Mouse (Mus musculus): Measurements from ENCODE around the gene Gtf3c5.

Gene Gtf3c5

DNA sequence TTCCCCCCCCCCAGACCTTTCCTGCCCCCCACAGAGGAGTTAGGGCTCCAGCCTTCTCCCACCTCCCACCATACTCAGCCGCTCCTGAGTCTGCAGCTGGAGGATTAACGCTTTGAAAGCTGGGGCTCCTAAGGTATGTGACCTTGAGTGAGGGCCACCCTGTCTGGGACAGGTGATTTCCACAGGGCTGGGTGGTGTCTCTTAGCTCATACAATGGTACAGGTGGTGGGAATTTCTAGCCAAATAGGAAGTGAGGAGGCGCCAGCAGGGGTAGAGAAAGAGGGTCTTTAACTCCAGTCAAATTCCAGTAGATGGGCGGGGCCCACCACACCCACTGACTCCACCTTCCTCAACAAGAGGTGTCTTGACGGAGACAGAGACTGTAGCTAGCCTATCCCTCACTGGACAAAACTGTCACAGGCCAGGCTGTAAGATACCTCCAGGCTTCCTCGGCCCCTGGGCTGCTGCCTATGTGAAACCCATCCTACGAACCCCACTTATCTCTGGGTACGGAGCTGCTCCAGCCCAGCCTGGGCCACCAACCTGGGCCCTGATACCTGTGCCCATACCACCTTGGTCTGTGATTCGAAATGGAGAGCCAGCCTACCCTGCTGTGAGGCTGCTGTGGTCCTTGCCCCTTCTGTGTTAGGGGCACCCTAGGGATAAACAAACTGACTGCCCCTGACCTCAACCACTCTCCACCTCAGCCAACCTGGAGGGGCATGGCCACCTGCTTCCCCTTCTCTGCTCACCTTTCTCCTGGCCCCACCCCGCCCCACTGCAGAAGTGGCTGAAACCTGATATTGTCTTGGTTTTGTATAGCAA lies 24.0 kb upstream of the Gtf3c5 start:
- DNase-seq (ENCODE audit: low spot score): no peak

DNA sequence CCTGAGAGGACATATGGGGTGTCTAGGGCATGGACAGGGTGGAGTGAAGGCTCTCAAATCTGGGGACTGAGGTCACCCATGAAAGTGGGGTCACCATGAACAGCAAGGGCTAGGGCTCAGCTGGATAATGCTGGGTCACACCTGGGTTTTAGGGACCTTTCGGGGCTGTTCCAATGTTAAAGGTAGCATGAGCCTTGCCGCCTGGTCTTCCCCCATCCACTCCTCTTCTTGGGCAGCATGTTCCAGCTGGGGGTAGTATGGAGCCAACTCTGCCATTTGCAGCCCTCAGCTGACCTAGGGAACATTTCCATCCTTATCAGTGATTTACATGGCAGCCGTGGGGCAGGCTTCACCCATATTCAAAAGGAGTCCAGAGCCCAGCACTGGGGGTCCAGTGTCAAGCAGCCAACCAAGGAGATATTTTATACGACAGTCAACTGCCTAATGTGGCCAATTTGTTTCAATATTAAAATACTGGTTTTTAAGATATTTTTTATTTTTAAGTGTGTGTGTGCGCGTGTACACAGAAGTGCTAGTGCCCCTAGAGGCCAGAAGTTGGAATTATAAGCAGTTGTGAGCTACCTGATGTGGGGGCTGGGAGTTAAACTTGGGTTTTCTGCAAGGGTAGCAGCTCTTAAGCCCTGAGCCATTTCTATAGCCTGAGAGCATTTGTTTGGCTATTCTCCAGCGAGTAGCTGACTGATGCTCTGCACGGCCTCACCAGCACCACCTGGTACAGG lies 23.2 kb upstream of the Gtf3c5 start:
- no peak for DNase-seq (ENCODE audit: low spot score)

DNA sequence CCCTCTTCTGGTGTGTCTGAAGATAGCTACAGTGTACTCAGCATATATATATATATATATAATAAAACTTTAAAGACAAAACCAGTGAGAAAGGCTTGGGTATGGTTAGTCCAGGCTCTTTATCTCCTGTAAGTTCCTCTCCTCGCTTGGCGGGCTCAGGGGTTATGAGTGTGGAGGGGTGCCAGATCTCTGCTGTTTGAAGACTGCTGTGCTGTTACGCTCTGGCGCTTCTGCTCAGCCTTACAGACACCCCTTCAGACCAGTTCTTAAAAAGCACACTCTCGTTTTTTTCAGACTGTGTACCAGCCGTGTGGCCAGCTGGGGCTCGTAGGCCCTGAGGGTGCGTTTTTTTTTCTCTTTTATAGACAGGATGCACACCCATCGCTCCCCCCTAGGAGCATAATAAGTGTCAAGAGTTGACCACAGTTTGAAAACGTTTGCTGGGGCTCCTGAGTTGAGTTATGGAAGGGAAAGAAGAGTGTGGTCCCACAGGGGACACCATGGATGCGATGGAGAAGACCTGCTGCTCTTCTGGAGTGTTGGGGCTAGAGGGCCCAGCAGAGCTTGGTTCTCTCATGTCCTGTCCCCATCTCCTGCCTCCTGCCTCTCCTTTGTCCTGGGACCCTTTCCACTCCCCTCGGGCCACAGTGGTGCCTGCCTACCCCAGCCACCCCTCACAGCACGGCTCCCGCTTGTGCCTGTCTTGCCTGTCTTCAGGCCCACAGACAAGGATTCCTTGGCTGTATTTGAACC lies 22.4 kb upstream of the Gtf3c5 start:
- DNase-seq (ENCODE audit: low spot score): no peak

DNA sequence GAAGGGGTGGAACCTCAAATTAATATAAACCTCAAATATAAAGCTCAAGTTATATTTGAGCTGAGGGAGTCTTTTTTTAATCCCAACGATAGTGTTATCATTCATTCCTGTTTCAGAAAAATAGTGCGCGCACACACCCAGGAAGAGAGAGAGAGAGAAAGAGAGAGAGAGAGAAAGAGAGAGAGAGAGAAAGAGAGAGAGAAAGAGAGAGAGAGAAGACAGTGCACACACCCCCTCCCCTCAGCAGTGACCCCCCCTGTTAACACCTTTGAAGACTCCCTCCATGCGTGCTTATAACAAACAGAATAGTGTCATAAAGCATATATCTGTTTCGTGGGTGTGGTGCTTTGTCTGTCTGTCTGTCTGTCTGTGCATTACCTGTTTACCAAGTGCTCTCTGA lies 20.0 kb upstream of the Gtf3c5 start:
- DNase-seq (ENCODE audit: low spot score): no peak

DNA sequence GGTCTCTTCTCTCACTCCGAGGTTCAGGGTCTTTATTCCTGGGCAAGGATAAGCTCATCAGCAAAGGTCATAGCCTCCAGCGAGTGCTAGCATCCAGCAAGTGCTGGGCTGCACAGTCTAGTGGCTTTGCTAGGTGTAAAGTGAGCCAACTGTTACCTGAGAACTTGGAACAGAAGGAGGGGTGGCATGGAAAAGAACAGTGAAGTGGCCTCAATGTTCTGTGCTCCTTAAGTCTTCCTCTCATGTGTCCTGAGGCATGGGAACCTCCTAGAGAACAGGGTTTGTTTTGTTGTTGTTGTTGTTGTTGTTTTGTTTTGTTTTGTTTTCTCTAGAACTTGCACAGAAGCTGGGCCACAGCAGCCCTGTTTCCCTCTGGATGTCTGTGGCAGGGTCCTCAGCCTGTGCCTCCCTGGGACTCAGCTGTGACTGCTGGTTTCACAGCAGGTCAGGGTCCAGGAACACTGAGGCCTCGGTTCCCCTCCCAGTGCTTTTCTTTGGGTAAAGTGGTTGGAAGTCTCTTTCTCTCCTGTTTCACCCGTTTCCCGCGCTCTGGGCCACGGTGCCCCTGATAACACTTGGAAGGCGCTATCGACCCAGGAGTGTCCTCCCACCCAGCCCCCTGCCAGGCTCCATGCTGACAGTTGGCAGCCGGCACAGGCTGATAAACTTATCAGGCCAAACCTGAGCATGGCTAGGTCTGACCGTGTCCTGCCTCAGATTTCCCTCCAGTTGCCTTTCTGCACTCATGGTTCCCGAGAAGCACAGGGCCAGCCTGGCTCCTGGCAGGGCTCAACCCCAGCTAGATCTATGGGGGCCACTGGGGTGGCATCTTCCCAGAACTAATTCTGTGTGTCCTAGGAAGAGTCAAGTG lies 18.4 kb upstream of the Gtf3c5 start:
- DNase-seq (ENCODE audit: low spot score): no peak

DNA sequence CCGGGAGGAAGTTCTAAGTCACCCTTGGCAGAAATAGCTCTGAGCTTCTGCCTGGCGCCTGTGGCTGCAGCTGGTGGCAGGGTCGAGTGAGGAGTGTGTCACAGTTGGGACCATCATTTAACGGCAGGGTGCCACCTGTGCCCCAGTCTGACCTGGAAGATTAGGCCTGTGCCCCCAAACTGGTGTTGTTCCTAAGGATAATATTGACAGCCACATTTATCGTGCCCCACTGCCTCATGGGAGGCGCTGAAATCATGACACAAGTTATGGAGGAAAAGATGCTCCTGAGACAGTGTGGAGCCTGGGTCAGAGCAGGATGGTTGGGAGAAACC lies 16.0 kb upstream of the Gtf3c5 start:
- no peak for DNase-seq (ENCODE audit: low spot score)

DNA sequence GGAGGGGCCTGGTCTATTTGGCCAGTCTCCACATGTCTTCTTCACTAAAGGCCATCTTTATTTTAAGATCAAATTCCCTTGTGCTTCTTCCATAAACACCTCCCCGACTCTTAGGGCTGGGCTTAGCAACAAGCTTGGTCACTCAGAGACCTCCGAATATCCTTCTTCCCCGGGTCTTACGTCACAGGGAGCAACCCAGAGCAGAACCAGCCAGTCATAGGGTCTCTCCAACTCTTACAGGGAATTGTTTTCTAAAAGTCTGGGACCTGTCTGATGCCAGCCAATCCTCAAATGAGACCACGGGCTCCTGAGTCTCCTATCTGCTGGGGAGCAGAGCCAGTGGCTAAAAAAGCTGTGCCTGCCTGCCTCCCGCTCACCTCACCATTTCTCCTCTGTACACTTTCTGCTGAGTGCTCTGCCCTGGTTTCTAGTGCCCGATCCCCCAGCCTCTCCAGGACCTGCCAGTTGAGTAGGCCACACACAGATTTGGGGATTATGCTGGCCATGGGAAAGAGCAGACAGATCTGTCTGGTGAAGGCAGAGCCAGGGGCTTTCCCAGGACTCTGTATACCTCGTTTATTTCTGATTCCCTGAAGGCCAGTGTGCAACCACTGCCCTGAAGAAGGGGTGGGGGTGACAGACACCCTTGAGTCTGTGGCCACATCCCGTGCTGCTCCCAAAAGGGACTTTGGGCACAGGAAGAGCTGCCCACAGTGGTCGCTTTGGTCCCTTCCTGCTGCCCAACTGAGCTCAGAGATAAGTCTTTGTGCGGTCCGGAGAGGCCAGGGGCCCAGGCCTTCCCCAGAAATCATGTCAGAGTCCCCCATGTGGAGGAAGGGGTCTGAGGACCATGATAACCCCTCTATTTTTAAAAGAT lies 15.4 kb upstream of the Gtf3c5 start:
- no peak for DNase-seq (ENCODE audit: low spot score)

DNA sequence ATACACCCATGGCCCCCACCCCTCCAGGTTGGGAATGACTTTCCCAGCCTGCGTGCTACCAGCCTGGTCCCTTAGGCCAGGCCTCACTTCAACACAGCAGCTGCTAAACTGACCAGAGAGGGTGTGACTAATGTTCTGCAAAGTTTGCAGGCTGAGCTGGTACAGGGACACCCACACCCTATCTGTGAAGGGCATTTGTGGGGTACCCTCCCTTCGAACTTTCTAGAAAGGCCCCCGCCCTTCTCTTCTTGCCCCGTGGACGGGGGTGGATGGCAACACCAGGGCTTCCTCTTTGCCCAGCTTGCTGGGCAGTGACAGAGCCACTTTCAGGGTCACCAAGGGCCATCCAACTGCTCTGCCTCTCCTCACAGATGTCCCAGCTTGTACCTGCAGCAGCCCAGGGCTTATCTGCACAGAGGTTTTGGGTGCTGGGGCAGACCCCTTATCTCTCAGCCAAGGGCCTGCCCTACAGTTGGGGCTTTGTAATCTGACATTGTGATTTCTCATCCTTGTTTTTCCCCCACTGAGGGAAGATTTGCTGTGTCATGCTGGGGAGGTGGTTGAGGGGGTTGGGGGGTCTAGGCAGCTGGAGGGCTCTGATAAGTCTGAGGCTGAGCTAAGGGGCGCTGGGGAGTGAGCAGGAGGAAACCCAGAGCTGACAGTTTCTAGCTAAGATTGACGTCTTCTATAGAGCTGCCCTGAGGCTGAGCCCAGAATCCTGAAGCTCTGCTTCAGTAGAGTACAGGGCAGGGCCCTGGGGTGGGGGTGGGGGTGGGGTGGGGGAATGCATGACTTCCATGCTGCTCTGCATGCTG lies 14.4 kb upstream of the Gtf3c5 start:
- no peak for DNase-seq (ENCODE audit: low spot score)

DNA sequence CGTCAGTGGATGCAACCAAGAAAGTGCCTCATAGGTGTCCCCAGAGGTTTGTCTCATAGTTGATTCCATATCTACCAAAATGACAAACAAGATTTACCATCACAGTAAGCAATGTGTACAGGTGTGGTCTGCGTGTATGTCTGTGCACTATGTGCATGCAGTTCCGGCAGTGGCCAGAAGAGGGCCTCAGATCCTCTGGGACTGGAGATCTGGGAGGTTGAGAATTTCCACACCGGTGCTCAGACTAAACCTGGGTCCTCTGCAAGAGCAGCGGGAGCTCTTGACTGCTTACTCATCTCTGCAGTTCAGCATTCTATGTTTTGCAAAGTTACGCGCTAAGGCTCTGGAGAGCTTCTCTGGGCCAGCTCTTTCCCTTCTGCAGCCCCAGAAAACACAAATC lies 13.4 kb upstream of the Gtf3c5 start:
- no peak for DNase-seq (ENCODE audit: low spot score)

DNA sequence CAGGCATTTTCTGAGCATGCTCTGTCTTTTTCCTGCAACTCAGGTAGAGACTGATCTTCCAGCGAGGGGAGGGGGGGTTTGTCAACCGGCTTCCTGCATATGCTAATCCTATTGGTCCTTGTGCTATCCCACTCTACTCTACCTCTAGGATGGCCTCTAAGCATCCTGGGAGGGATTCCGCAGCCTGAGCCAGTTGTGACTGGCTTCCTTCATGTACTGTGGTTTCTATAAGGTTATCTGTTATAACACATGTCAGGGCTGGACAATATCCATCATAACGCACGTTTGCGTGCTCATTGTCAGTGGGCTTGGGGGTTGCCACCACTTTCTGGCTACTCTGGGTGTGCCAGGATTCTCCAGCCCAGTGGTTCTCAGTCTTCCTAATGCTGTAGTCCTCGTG lies 12.5 kb upstream of the Gtf3c5 start:
- DNase-seq (ENCODE audit: low spot score): no peak

DNA sequence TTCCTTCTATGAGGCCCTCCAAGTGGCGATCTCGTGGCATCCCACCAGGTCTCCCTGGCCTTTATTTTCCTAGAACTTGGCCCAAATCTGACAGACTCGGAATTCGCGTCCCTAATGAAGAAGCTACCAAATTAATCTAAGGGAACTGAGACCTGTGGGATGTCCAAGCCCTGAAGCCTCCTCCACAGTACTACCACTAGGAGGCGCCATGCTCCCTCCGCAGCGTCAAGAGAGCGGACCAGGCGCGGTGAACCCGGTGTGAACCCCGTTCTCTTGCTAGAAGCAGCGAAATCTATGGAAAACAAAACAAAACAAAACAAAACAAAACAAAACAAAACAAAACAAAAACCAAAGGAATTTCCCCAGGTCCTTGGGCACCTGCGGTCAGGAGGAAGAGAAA lies 9.3 kb upstream of the Gtf3c5 start:
- DNase-seq (ENCODE audit: low spot score): peak; percentile 81

DNA sequence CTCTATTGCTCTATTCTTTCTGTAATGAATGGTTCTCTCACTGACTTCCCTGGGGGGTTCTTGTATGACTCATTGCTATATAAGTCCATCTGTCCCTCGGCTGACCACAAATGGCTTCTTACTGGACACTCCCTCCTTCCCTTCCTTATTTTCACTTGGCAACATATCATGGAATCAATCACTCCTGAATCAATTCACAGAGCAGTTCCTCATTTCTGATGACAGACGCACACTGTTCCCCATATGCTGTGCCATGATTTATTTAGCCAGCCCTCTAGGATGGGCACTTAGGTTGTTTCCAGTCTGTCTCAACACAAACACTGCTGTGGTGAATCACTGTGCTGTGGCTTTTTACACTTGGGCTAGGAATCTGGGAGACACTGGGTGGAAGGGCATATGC lies 7.9 kb upstream of the Gtf3c5 start:
- DNase-seq (ENCODE audit: low spot score): no peak

DNA sequence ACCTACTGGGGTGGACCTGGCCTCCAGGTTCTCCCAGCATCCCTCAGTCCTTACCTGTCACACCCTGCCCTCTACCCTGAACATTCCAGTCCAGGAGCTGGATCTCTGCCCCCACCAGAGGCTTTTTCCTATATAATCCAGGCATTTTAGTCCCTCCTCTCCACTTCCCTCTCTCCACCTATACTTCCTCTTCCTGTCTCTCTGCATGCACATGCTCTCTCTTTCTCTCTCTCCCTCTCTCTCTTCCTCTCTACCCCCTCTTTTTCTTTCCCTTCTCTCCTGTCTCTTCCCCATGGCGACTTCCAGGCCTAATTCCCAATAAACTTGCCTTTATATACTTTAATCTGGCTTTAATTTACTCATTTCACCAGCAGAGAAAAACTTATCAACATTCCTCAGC lies 5.0 kb upstream of the Gtf3c5 start:
- no peak for DNase-seq (ENCODE audit: low spot score)

DNA sequence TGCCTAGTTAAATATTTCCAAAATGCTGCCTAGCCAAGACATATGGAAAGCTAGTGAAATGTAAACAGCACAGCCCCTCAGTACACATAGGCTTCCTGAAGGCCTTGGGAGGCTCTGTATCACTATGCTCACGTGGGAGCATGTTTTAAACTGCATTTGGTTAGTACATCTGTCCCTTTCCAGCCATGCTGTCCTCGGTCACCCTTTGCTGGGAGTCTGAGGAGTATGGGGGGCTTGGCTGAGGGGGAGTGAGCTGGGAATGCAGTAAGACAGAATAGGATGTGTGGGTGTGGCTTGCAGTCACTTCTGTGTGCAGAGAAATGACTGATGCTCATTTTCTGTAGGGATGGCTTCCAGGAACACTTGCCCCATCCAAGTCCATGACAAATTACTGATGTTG lies 2.2 kb upstream of the Gtf3c5 start:
- DNase-seq (ENCODE audit: low spot score): no peak

DNA sequence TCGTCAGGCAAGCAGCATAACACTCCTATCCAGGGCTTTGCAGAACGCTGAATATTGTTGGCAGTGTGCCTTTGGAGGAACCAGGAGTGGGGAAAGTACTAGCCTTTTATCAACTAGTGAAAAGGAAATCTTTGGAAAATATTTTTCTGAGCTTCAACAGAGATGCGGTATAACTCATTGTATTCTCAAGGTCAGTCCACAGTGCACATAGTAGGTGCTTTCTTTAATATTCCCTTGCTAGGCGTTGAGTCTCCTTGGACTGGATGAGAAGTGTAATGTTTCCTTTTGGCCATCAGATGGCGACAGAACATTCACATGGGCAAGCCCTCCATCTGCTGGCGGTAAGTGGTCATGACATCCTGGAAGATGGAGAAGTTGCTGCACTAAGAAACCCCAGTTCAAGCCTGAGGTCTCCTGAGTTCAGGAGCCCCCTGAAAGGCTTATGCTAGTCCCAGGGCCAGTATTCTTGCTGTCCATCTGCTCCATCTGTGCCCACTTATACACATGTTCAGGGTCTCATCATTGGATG lies 1.6 kb upstream of the Gtf3c5 start:
- DNase-seq (ENCODE audit: low spot score): peak; percentile 92

DNA sequence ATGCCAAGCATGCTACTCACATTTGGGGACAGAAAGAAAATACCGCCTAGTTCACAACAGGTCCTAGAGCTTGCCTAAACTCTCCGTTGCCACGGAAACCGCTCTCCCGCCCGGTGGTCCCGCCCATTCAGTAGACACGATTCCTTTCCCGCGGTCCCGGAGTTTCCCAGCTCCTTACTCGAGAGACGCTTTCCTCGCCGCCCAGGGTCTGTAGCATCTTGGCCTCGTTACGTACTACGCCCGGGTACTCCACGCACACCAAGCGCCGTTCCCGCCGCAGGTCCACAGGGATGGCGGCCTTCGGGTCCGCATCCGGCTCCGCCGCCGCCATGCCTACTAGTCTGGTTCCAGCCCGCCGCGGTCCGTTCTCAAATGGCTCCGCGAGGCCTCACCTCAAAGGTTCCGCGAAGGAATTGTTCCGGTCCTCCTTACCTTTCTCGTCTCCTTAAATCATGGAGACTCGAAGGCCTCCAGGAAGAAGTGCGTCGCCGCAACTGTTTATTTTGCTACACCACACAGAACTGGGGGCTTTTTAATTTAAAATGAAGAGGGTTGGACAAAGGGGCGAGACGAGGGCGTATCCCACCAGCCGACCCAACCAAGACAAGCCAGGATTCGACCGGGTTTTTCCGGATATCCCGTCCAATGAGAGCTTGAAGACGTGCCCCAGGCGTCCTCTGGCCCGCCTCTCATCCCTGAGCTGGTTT lies 751 bp downstream of the Gtf3c5 start:
- DNase-seq (ENCODE audit: low spot score): peak; percentile 92

DNA sequence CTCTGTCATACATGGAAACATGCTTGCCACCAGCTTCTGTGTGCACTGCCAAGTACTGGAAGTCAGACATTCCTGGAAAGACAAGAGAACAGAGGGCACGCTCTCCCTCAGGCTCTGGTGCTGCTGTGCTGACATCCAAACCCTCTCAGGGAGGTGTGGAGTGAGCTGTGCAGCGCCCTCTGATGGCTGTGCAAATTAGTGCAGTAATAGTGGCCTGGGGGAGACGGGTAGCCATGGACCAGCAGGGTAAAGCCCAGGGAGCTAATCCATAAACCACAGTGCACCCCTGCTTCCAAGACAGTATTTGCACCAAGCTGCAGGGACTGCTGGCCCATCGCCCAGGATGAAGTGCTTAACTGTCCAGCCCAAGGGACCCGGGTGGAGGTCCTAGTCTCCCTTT lies 5.5 kb downstream of the Gtf3c5 start:
- peak; percentile 47 for DNase-seq (ENCODE audit: low spot score)

DNA sequence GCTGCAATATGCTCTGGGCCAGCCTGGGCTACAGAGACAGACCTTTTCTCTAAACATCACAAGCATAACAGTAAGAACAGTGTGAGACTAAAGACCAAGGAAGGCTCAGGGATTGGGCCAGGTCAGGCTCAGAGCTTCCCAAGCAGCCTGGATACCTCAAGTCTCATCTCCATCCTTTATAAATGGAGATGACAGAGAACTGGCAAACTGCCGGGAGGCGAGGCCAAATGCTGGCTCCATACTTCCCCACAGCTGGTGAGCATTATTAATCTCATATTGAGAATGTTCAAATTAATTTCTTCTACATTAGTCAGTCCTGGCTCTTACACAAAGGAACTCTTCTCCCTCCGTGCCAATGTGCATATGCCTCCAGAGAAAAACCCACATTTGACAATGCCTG lies 6.7 kb downstream of the Gtf3c5 start:
- no peak for DNase-seq (ENCODE audit: low spot score)

DNA sequence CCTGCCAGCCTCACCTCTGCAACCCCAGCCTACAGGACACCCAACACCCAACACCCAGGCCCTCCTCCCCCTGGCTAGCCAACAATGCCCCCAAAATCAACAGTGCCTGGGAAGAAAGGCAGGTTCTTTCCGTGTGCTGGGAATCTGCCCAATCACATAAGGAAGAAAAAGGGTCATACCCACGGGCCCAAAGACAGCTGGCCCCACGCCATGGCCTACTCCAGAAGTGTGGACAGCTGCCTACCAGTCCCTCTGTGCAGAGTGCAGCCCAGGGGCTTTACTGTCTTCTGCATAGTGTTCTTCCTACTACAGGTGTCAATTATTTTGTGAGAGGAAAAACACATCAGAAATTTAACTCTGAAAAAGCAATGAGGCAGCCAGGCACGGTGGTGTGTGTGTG lies 8.2 kb downstream of the Gtf3c5 start:
- no peak for DNase-seq (ENCODE audit: low spot score)
